Mouse (Mus musculus): ENCODE measurements around the gene Rnf217.

GRCm38 (mm10) chr10:31557311-31557710 lies 51.7 kb downstream of the Rnf217 start:
- TF ChIP-seq POLR2A (IDR thresholded peaks at IDR 0.05; ENCODE audit: low read depth, low read length) = no peak
- TF ChIP-seq CTCF (IDR thresholded peaks at IDR 0.05; ENCODE audit: extremely low read depth, insufficient read depth, insufficient read length, insufficient replicate concordance) = no peak

Measured in spleen, adult 2 months (tissue).